Mouse (Mus musculus) right cerebral cortex, postnatal 36 days (tissue): ENCODE measurements at regions not wholly inside any gene's neighbourhood (a gene's known extent, or its start where the extent isn't known, plus 50 kb on each side); places are given as distances from the start of the nearest gene placed in this dataset.

Experiments
- DNase-seq, 2 experiments: peaks; one replicate each; pipeline ENCODE4 v3.0.0; 2022; ENCODE audit warnings: low spot score in 2 of 2, mixed read lengths in 1 of 2

GRCm38 (mm10) chr19:30289721-30290120 lies 57.0 kb downstream of the Mbl2 start:
- no peak for DNase-seq

GRCm38 (mm10) chr19:30295263-30295704 lies 62.5 kb downstream of the Mbl2 start:
- no peak for DNase-seq

GRCm38 (mm10) chr19:30296024-30296423 lies 63.3 kb downstream of the Mbl2 start:
- DNase-seq: no peak

- no peak for DNase-seq
Observed at GRCm38 (mm10) chr19:30299536-30299935, 66.8 kb downstream of the Mbl2 start.

GRCm38 (mm10) chr19:30302281-30302680 lies 69.5 kb downstream of the Mbl2 start:
- no peak for DNase-seq

- no peak for DNase-seq
Observed at GRCm38 (mm10) chr19:30306379-30306778, 73.6 kb downstream of the Mbl2 start.

- DNase-seq: no peak
Observed at GRCm38 (mm10) chr19:30306919-30307318, 74.2 kb downstream of the Mbl2 start.

GRCm38 (mm10) chr19:30317314-30317713 lies 84.6 kb downstream of the Mbl2 start:
- no peak for DNase-seq

- DNase-seq: no peak
Observed at GRCm38 (mm10) chr19:30327693-30328092, 95.0 kb downstream of the Mbl2 start.

GRCm38 (mm10) chr19:30328886-30329285 lies 96.1 kb downstream of the Mbl2 start:
- DNase-seq: no peak

GRCm38 (mm10) chr19:30330792-30331191 lies 98.0 kb downstream of the Mbl2 start:
- no peak for DNase-seq

GRCm38 (mm10) chr19:30331850-30332249 lies 99.1 kb downstream of the Mbl2 start:
- no peak for DNase-seq

GRCm38 (mm10) chr19:30344401-30344800 lies 111.7 kb downstream of the Mbl2 start:
- no peak for DNase-seq

GRCm38 (mm10) chr19:30348924-30349323 lies 116.2 kb downstream of the Mbl2 start:
- DNase-seq: no peak

- DNase-seq: no peak
Observed at GRCm38 (mm10) chr19:30354981-30355380, 122.2 kb downstream of the Mbl2 start.

- DNase-seq: no peak
Observed at GRCm38 (mm10) chr19:30358961-30359360, 126.2 kb downstream of the Mbl2 start.

GRCm38 (mm10) chr19:30371901-30372300 lies 139.2 kb downstream of the Mbl2 start:
- no peak for DNase-seq

GRCm38 (mm10) chr19:30379767-30380166 lies 147.0 kb downstream of the Mbl2 start:
- DNase-seq: no peak

GRCm38 (mm10) chr19:30380515-30381206 lies 147.9 kb downstream of the Mbl2 start:
- DNase-seq: no peak

- DNase-seq: no peak
Observed at GRCm38 (mm10) chr19:30393791-30394190, 155.7 kb downstream of the Dkk1 start.

GRCm38 (mm10) chr19:30406943-30407342 lies 142.5 kb downstream of the Dkk1 start:
- no peak for DNase-seq

GRCm38 (mm10) chr19:30419556-30420280 lies 129.7 kb downstream of the Dkk1 start:
- no peak for DNase-seq

- no peak for DNase-seq
Observed at GRCm38 (mm10) chr19:30425627-30426026, 123.8 kb downstream of the Dkk1 start.
